Mouse (Mus musculus): Measurements from ENCODE around the gene Cep135.

Cep135 gene

DNA sequence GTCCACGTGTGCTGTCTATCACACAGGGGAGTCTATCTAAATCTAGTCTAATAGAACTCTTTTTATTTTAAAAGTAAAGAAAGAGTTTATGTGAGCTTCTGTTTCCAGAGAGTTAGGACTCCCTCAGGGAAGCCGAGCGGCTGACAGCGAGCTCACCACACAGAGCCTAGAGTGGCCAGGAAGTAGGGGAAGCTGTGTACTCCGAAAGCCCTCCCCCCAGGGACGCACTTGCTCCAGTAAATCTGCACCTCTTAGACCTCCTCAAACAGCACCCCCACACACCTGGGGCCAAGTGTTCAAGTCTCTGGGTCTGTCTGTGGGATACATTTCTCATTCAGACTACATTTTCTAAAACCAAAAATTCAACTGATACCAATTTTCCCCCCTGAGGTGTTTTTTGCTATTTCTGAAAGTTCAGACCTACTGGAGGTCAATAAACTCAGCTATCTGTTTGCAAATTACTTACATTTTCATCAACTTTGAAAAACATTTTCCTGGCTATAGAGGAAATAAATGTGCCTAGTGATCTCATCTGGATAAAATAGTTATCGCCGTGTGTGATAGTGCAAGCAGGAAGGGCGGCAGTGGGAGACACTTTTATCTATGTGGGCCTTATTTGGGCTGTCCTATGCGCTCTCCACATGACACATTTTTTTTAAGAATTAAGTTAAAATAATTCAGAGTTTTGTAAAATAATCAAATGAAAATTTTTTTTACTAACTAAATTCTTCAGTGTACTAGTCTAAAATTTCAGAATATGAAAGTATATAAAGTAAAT is 56.8 kb downstream of the Cep135 start:
- DNase-seq: no peak

DNA sequence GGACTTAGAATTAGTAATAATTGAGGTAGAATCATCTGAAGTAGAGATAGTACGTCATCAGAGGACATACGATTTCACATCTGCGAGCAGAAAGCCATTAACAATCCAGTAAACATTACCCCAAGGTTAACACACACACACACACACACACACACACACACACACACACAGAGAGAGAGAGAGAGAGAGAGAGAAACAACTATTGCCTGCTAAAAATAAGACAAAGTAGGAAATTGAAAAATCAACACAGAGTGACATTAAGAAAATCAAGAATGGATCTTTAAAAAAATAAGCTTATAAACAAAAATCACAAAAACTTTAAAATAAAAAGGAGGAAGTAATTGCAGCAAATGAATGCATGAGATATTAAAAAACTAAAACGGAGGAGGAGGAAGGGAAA is 61.4 kb downstream of the Cep135 start:
- no peak for DNase-seq

DNA sequence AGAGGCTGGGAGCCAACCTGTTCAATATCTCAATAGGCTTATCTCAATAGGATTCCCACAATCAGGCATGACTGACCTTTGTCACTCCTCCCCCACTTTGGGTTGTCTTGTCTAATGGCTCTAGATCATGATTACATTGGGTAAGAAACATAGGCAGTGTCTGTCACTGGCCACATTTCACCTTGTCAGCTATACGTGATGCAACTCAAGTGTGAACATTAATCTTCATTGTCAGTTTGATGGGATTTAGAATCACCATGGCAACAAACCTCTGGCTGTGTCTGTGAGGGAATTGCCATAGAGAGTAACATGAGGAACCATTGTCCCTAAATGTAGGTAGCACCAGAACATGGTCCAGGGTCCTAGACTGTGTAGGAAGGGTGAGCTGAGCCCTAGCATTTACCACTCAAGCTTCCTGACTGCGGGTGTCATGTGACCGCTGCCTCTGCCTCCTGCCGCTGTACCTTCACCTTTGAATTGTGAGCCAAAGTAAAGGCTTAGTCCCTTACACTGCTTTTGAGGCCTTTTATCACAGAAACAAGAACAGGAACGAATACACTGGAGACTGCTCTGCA is 62.7 kb downstream of the Cep135 start:
- no peak for DNase-seq

DNA sequence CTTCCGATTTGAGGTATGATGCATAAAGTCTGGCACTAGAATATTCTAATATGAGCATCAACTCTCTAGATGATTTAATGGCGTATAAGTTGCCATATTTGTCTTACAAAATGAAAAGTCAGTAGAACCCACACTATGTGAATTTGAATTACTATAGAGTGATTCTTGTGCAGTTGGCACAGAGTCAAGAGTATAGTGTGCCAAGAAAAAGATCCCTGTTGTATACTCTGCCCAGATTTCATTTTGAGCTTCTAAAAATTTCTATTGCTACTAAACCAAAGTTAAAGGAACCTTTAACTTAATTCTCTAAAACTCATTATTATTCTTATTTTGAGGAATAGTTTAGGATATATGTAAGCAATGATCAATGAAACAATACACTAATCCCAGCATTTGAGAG is 67.7 kb downstream of the Cep135 start, which contains the start of gene C530008M17Rik:
Gene C530008M17Rik, plus strand, starts transcription at position 301 of the 400 bp plus-strand sequence.
- DNase-seq: no peak

DNA sequence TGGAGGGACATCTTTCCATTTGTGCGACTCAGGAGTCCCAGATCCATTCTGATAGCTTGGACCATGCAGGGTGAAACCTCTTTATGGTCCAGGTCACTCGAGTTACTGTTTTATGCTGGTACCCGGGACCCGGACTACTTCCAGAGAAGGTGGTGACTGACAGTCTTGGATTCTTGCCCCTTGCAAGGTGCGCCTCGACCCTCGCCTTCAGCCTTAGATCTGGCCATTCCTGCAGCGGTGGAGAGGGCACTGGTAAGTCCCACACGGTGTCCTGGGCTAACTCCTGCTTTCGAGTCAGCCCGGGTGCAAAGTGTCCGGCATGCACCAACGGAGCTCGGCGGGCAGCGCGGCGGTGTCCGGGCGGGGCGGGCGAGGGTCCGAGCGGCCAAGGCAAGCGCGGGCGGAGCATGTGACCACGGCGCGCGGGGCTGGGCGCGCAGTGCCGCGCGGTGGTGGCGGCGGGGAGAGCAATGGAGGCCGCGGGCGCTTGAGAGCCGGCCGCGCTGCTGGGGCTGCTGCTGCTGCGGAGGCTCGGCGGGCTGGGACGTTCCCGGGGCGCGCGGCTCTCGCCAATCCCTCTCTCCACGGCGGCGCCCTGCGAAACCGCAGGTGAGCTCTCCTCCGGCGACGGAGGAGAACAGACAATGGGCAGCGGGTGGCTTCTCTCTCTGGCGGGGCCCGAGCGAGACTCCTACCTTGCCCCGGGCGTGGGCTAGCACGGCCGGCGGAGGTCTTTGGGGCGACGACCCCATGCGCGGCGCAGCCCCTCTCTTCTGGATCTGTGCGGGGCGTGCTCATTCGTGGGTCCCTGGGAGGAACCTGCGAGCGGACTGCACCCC is 69.0 kb downstream of the Cep135 start:
- peak; percentile 67 for DNase-seq

DNA sequence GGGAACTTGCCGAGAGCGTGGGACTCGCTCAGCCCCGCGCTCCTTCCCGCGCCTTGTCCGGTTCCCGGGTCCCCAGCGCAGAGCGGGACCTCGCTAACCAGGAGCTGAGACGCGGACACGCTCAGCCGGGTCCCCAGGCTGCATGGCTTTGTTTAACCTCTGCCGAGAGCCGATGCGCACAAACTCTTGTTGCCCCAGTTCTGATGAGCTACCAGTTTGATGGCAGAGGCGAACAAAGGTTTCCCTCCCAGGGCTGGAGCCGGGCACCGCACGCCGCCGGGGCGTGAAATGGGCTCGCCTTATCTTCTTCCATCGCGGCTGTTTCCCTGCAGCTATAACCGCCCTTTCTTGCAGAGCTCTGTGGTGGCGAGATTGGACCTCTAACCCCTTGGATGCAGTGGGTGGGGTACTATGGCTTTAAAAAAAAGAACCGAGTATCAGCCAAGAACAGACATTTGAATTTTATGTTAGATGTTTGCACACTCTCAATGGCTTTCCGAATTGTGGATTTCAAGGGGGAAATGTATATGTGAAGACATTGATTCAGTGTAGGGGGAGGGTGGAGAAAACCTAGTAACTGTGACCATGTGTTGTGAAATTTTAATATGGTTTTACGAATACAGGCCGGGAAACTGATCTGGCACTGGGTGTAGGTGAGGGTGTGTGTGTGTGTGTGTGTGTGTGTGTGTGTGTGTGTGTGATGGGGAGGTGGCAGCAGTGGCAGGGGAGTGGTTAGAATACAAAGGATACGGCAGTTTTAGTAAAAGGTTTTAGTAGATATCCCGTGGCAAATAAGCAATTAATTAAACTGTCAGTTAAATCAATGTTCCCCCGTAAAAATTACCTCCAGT is 69.8 kb downstream of the Cep135 start:
- peak; percentile 24 for DNase-seq

DNA sequence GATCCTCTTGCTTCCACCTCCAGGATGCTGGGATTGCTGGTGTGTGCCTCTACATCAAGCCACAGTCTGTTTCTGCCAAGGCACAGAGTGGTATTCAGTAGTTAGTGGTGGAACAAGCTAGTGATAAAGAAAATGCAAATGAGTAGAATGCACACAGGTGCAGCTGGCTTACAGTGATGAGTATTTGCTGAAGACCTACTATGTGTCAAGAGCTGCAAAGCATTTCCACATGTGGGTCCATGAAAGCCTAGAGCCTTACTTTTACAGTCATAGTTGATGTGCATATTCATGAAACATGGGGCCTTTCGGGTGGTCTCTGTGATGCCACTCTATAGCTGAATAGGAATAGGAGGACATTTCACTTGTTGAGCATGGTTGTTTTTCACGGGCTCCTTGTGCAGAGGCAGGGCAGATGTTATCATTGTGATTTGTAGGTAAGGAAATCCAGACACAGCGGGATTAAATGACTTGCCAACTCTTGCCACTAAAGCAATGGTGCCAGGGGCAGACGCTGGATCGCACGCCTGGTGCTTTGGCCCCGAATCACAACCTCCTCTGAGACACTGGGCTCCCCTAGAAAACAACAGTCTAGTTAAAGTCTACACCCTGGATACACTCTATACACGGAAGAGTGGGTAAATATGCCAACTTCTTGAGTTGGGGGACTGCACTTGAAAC is 71.6 kb downstream of the Cep135 start:
- DNase-seq: no peak

DNA sequence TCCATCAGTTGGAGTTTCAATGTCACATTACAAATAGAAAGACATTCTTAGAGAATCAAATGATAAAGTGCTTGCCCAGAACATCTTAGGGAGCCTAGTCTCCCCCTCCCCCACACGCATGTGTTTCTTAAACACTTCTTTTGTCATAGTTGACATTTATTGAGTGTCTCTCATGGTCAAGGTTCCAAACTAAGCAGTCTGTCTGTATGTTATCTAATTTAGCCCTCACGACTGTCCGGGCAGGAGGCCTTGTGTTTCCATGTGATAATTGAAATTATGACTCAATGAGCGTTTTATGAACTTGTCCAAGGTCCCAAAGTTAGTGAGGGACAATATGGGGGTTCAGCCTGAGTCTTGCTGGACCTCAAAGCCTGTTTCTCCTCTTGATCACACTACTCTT is 72.8 kb downstream of the Cep135 start:
- no peak for DNase-seq

DNA sequence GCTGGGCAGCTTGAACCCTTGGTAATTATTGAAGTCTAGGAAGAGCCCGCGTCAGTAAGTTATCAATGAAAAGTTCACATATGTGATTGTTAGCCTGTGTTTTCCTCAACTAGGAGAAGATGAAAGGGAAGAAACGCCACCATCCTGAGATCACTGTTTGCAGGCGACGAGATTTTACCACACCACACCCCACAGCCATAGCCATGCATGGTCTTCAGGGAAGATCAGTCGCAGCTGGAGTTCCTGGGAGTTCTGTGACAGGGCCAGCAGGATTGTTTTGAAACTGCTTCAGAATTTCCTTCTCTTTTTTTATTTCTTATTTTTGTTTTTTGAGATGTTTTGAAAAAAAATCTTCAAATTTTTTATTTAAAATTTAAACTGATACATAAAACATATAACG is 76.4 kb downstream of the Cep135 start:
- no peak for DNase-seq

DNA sequence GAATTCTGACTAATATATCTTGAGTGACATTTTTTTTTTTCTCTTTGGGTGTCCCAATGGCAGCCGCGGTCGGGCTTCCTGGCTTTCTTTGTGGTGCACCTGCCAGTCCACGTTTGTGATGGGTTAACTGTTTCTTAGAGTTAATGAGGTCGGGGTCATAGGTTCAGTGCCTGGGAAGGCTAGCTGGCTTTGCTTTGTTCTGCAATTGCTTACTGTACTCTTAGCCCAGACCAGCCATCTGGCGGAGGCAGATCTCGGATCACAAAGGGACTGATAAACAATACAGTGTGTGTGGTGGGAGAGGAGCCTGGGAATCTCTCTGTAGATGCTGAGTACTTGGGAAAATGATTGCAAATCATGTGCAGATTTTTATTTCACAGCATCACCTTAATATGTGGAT is 76.9 kb downstream of the Cep135 start:
- DNase-seq: peak; percentile 54

DNA sequence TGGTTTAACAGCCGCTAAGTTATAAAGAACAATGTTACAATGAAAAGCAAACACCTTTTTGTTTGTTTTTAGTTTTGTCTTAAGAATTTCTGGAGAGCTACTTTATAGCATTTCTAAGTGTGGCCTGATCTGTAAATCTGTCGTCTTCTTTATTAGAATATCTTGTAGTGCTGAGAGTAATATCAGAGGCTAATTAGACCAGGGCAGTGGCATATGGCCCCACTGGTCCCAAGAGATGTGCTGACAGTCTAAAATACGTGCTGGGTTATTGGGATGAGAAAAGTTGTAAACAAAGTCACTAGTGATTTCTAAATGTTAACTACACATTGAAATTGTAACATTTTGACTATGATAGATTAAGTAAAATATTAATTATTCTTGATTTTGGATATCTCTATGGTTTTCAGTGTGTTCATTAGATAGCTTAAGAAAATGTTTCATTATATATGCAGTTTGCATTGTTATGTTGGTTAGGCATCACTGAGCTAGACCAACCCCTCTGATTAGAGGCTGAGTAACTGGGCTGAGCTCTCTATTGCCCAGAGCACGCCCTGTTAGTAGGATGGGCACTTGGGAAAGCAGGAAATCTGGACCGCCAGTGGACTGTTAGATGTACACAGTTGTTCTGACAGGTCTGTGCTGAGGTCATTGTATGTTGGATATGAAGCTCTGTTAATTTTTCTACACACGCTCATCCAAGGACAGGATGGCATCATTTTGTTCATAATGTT is 77.7 kb downstream of the Cep135 start:
- no peak for DNase-seq

DNA sequence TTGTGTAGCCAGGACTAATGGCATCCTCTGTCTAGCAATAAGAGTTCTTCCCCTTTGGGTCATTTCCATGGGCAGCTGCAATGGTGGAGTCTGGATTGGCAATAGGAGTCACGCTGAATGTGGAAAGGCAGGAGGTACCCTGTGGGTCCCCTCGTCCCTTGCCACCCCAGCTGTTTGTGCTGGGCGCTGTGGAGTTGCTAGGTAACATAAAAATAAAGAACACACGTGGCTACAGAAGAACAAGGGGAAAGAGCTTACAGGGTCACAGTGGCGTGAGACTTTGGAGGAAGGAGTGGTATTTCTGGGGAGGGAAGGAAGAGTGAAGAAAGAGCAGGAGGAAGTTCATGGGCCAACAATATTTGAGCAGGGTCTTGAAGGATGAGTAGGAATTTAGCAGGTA is 79.6 kb downstream of the Cep135 start:
- no peak for DNase-seq

DNA sequence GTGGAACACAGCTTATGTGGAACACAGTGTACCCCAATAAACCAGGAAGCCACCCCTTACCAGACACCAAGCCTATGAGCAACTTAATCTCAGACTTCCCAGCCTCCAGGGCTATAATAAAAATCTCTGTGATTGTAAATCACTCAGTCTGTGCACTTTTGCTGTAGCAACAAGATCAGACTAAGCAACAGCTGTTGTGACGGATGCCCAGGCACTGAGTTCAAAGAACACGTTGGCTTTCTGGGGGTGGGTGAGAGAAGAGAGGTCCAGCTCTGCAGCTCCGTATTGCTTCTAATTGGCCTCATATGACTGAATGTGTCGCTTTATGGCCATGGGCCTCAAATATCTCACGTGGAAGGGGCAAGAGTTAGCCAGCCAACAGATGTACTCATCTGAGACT is 80.0 kb downstream of the Cep135 start:
- no peak for DNase-seq

DNA sequence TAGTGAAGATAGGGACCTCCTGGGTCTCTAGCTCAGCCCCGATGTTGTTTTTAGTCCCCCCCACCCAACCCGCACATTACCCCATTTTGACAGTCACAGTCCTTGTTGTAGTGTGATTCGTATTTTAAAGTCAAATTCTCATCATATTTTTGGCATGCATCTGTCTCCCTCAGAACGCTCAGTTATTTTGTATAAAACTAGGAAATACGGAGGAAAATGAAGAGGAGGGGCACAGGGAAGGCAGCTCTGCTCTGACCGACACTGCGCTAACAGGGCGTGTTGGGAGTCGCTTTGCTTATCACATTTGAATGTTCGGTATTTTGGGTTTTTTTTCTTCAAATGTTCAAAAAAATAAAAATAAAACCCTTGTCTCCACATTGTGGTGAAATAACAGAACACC is 81.7 kb downstream of the Cep135 start:
- DNase-seq: no peak

DNA sequence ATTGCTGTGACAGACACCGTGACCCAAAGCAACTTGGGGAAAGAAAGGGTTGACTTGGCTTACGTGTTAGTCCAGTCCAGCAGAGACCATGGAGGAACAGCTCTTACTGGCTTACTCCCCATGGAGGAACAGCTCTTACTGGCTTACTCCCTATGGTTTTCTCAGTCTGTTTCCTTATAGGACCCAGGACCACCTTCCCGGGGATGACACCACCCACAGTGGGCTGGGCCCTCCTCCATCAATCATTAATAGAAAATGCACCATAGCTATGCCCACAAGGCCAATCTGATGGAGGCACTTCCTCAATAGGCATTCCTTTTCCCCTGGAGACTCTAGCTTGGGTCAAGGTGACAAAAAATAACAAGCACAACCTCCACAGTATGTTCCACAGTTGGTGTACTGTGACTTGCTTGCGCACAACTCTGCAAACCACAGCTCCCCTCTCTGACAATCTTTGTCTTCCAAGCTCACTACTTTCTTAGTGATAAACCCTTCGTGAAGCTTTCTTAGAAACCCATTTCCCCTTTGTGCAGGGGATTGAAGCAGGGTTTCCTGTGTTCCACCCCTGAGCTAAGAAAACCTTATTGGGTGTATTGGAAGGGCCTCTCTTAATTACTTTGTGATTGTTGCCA is 85.6 kb downstream of the Cep135 start:
- no peak for DNase-seq

DNA sequence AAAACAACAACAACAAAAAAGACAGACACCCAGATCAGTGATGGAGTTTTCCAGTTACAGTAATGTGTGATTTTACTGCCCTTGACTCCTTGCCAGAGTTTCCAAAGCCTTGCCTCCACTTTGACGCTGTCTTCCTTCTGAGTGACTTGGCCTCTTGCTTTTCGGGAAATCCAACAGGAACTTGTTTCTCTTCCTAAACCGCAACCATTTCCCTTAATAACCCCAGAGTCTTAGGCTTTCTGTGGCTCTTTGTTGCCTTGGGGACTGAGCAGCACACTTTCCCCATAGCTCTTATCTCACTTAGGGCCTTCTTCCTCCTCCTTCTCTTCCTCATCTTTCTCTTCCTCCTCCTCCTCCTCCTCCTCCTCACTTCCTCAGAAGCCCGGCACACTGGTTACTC is 86.9 kb downstream of the Cep135 start:
- DNase-seq: no peak

DNA sequence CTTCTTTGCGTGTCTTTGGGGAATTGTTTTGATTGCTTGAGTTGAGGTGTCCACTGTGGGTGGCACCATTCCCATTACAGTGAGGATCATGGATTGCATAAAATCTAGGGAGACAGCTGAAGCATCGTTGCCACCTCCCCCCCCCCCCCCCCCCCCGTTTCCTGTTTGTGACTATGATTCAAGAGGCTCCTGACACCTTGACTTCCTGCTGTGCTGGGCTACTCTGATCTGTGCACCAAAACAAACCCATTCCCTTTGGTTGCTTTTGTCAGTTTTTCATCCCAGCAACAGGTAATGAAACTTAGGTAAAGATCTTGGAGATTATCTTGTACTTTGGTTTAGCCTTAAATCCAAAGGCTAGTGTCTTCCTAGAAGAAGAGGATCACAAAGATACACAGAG is 92.5 kb downstream of the Cep135 start:
- DNase-seq: no peak

DNA sequence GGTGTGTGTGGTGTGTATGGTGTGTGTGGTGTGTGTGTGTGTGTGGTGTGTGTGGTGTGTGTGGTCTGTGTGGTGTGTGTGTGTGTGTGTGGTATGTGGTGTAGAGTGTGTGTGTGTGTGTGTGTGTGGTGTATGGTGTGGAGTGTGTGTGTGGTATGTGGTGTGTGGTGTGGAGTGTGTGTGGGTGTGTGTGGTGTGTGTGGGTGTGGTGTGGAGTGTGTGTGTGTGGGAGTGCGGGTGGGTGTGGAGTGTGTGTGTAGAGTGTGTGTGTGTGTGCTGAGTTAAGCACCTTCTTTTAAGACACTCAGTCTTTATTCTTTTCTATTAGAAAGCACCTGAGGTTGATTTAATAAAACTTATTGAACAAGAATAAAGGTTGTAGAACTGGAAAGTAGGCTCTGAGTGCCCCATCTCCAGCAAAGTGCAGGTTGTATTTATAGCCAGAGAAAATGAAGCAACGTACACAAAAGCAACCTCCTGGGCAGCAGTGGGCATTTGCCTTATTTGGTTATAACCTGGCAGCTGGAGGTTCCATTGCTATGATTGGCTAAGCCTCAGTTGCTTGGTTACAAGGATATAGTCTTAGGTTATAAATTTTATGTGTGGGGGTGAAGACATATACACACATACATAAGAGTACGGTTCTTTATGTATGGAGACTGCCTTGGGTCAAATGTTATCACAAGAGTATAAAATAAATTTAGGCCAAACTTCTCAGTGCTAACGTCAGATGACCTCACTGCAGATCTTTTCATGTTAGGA is 93.6 kb downstream of the Cep135 start:
- no peak for DNase-seq

DNA sequence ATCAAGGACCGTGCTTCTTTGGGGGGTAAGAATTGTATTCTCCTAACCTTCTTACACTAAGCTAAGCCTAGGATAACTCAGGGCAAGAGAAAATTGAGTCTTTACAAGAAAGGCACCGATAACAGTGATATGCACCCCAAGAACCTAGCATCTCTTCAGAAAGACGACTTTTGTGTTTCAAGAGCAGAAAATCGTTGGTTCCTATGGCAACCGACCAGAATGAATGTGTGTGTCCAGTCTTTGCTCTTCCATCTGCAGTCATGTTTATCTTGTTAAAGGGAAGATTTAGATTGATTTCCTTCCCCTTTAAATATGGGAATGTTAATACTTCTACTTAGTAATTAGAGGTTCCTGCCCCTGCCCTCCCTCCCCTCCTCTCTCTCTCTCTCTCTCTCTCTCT is 95.0 kb downstream of the Cep135 start:
- no peak for DNase-seq

Data from lung, postnatal 10 days (tissue).